Mouse (Mus musculus) thymus, postnatal 25 days (tissue): ENCODE results near the gene Tctex1d4.

Source experiments
- DNase-seq: peaks from one replicate; pipeline ENCODE4 v3.0.0; 2022

The Tctex1d4 gene

DNA sequence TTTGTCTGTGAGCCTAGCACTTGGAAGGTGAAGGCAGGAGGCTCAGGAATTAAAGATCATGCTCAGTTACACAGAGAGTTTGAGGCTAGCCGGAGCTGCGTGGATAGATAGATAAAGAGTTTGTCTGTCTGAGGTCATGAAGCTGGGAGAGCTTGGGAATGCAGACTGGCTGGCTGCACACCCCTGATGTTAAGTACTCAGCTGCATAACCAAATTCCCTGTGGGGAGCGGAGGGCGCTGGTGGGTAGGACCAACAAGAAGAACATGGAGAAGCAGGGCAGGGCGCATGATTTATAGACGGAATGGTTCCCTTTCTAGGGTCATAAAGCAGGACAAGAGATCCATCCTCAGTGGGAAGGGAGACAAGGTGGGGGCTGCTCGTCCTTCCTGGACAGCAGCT lies 16.4 kb downstream of the Tctex1d4 start:
- DNase-seq = no peak

DNA sequence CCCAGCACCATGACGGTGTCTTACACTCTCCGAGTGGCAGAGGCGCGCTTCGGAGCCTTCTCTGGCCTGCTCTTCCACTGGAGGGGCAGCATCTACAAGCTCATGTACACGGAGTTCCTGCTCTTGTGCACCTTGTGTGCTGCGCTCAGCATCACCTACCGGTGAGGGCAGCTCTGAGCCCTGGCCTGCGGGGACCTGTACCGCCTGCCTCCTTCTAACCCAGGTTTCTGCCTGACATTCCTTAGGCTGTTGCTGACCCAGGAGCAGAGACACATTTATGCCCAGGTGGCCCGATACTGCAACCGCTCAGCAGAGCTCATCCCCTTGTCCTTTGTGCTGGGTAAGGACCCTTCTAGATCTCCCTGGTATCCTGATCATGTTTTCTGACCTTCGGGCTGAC lies 18.7 kb downstream of the Tctex1d4 start:
- DNase-seq = no peak

DNA sequence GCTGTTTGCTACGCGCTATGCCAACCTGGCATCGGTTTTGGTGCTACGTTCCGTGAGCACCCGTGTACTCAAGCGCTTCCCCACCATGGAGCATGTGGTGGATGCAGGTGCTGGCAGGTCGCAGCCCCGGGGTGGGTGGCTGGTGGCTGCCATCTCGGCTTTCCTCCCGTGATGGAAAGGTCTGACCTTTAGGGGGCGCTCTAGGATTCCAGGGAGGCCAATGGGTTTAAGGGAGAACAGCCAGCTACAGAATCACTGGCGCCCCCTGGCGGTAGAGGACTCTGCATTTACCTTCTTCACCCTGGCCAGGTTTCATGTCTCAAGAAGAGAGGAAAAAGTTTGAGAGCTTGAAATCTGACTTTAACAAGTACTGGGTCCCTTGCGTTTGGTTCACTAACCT lies 19.6 kb downstream of the Tctex1d4 start:
- DNase-seq = peak; percentile 89

DNA sequence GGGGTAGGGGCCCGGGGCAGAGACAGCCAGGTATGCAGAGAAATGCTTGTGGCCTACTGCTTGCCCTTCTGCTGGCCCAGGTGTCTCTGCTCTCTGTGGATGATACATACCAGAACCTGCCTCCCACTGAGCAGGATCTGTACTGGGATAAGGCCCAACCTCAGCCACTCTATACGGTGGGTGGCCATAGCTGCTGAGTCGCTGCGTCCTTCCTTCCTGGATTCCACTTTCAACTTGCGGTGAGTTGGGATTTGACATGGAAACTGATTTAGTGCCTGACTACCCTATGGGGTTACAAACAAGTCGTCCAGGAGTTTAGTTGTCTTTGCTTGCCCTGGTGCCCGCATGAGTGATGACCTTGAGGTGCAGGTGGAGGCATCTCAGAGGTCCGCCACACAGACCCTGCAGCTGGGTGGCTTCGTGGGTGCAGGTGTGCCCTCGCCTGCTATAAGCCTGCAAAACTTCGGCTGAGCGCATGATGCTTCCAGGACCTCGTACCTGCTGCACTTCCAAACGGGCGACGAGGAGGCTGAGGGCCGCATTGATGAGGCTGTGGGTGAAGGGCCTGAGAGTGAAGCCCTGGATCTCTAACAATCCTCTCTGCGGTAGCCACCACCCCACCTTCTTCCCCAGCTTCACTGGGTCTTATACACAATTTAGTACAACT lies 21.6 kb downstream of the Tctex1d4 start:
- DNase-seq = no peak

DNA sequence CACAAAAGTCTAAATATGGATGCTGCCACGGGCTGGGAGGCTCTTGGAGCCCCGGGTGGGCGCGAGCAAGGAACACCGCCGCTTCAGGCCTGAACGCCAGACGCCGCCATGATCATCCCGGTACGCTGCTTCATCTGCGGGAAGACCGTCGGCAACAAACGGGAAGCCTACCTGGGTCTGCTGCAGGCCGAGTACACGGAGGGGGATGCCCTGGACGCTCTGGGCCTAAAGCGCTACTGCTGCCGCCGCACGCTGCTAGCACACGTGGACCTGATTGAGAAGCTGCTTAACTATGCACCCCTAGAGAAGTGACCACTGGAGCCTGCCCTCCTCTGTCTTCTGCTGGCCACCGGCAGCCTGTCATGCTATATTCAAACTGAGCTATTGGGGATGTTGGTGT lies 22.2 kb downstream of the Tctex1d4 start:
- DNase-seq = no peak

DNA sequence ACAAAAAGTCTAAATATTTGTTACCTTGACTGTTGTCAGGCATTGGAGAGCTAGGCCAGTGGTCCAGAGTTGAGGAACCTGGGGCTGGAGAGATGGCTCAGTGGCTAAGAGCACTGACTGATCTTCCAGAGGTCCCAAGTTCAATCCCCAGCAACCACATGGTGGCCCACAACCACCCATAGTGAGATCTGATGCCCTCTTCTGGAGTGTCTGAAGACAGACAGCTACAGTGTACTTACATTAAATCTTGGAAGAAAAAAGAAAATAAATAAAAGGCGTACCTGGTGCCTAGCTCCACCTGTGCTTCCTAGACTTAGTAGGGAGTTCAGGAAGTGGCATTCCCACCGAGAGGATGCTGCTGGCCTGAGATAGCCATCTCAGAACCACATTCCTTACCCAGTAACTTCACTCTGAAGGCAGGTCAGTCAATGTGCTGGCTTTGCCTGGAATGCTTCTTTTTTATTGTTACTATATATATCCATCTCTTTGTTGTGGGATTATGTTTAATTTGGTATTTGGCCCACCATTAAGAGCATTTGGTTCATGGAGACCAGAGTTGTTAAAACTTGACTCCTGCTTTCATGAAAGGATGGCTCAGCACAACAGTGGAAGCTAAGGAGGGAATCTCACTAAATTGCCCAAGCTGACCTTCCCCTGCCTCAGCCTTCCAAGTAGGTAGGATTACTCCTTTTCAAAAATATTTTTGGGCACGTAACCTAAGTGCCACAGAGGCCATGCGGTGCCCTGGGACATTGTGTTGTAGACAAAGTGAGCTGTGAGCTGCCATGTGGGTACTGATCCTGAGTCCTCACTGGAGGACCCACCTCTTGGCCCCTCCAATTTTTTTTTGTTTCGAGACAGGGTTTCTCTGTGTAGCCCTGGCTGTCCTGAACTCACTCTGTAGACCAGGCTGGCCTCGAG lies 23.0 kb downstream of the Tctex1d4 start:
- no peak for DNase-seq

DNA sequence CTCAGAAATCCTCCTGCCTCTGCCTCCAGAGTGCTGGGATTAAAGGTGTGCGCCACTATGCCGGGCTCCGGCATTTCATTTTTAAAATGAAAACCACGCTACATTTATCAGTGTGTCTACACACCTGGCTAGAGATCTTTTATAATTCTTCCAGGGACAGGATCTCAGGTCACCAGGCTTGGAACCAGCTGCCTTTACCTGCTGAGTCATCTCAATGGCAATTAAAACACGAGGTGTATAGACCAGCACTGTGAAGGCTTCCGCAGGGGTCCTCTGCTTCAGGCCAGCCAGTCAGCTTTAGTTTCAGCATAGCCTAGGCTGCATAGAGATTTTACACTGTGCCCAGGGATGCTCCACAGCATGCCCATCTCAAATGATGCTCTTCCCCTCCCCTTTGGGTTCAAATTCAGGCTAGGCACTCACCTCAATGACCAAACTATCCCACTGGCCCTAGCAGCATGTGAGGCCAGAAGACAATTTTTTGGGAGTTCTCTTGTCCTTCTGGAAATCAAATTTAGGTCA lies 23.7 kb downstream of the Tctex1d4 start:
- DNase-seq = no peak

DNA sequence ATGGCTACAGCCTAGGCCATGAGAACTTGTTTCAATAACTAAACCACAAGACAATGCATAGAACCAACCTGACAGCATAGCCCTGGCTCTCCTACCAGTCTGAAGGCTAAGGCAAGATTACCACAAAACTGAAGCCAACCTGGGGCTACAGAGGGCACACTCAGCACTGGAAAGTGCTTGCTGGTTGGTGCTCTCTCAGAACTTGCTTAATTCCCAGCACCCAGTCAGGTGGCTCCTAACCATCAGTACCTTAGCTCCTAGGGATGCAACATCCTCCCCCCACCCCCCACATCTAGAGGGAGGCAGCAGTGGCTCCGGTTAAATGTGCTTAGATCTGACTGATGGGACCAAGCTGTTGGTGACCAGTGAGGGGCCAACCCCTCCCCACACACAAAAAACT lies 24.8 kb downstream of the Tctex1d4 start:
- no peak for DNase-seq

DNA sequence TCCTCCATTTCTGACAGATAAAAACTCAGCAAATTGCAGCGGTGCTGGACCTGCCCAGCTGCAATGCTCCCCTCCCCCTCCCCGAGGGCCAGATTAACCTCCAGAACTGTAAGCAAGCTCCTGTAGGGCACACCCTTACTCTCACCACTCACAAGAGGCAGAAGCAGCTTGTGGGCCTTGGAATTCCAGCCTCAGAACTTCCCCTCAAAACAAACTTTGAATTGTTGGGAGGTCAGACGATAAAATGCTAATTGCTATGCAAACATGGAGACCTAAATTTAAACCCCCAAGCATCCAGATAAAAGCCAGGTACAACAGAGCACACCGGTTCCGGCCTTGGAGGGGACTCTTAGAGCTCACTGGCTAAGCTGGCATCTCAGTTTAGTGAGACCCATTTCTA lies 26.1 kb downstream of the Tctex1d4 start:
- DNase-seq = no peak

DNA sequence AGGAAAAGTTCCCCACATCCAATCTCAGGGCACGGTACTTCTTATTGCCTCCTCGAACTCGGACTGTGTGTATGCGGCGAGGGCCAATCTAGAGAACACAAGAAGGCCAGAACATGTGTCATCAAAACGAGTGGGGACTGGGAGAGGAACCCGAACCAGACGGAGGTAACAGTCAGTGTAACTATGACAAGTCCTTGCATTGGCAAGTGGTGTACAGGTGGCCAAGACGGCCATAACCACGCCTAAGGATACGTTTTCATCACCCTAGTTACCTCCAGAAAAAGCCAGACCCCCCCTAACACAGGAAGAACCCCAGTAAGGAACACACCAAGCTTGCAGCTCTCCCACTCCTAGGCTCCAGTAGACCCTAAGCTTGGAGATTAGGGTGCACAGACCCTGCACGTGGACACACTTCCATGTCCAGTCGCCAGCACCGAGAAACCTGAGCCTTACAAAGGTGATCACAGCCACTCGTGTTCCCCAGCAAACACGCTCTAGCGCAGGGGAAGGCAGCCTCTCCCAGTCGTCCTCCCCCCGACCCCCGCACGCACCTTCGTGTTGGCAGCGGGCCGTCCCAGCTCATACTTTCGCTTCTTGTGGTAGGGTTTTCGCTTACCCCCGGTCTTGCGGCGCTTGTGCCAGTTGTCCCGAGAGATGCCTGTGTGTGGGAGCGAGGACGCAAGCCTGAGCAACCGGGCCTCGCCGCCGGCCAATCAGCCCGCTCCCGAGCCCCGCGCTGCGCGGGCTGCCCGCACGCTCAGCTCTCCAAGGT lies 28.6 kb downstream of the Tctex1d4 start:
- no peak for DNase-seq

DNA sequence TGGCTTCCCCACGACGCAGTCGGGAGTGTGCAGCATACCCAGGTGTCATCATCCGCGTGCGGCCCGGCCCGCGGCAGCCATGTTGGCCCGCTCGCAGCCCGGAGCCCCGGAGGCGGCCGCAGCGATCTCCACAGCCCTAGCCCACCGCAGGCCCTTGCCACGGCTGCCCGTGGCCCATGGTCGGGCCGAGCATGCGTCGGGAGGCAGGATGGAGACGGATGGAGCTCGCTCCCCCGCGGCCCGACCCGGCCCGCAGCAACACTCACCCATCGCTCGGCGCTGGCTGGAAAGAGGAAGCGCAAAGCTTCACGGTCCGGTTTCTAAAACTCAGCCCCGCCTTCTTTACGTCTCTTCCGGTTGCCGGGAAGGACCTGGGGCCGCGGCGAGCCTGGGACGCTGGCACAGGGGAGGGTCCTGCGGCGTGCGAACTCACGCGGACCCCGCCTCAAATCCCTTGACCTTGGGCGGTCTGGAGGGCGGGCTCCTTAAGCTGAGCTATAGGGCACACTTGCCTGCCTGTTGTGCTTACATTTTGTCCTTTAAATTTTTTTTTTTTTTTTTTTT lies 29.3 kb downstream of the Tctex1d4 start, which contains the start of gene Rps8:
TSS of gene Rps8 (minus strand) at position 452 of the 564 bp plus-strand sequence.
- DNase-seq = peak; percentile 82

DNA sequence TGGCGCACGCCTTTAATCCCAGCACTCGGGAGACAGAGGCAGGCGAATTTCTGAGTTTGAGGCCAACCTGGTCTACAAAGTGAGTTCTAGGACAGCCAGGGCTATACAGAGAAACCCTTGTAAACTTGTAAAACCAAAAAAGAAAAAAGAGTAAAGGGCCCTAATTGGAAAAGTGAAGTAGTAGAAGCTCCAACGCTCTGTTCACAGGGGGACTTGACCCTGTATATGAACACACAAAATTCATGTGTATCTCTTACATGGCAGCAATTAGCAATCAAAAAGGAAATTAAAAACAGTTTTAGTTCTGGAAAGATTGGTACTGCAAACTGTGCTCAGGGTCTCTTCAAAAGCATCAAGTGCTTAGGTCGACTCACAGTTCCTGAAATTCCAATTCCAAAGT lies 29.8 kb downstream of the Tctex1d4 start:
- no peak for DNase-seq

DNA sequence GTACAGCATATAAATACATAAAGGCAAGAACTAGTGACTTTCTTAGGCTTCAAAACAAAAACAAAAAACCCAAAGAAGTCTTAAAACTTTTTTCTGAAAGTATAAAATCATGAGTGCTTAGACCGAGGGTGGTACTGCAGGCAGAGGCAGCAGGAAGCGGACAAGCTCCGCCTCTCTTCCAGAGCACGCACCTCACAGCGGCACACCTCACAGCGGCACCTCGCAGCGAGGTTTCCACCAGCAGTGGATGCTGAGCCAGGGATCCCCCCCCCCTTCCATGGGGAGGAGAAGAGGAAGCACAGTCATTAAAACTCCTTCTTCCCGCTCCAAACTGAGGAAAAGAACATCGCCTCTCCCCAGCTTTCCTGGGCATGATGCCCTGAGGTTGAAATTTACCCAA lies 33.1 kb downstream of the Tctex1d4 start:
- no peak for DNase-seq

DNA sequence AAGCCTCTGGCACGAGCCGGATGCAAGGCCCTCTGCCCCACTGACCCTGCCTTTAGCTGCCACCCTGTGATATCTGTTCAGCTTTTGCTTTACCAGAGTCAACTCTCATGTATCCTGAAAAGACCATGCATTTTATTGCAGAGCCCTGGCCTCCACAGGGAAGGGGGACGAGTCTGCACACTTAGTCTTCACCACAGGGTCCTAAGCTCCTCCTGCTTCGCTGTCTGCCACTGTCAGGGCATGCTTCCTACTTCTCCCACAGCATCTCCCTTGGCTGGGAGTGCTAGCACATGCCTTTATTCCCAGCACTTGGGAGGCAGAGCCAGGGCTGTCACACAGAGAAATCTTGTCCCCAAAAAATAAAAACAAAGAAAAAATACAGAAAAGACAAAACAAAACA lies 34.6 kb downstream of the Tctex1d4 start:
- DNase-seq = no peak

DNA sequence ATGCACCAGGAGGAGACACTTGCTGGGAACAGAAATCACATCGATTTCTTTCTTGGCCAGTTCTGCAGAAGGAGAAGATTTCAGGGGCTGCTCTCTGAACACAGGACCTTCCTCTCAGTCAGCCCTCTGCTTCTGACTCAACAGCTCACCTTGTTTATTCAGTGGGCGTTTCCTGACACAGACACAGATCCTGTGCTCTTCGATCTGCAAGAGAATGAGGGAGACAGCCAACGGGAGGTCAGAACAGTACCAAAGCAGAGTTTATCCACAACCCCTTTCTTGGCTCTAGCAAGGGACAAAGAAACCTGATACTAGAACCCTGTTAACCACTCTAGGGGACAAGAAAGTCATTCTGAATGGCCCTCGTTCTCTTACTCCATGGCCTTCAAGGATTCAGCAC lies 43.3 kb downstream of the Tctex1d4 start:
- no peak for DNase-seq
